Mouse (Mus musculus) megakaryocyte progenitor cell, adult 5-6 weeks (primary cell): ENCODE measurements around the gene Rad54l. TPM values are rescaled to one million over a fixed set of nuclear protein-coding genes. Genes with fewer than 3 reads are reported as not detected.
A peak's percentile ranks its signal among the peaks of the same experiment; 100 is the strongest.

Experiments used
- ATAC-seq: replicated peaks from 2 replicates; pipeline ENCODE4 v1.8.0; 2016; ENCODE audit warnings: mild to moderate bottlenecking, moderate TSS enrichment, inconsistent platforms; ENCODE audit not compliant: poor library complexity
- total RNA-seq, 2 experiments: library from RNA; stranded (forward) in 1 of 2; stranded (reverse) in 1 of 2; fragments of 157-497, 149-512 nt in 1 of 2; fragments of 200-1000 nt in 1 of 2; gene quantifications; 2 replicates each; pipeline versions ENCODE4 v1.2.3 to v1.2.4; 2015 to 2017

Rad54l gene
- total RNA-seq, 2 experiments from 2014 or later, result 26.0 to 27.2 TPM

DNA sequence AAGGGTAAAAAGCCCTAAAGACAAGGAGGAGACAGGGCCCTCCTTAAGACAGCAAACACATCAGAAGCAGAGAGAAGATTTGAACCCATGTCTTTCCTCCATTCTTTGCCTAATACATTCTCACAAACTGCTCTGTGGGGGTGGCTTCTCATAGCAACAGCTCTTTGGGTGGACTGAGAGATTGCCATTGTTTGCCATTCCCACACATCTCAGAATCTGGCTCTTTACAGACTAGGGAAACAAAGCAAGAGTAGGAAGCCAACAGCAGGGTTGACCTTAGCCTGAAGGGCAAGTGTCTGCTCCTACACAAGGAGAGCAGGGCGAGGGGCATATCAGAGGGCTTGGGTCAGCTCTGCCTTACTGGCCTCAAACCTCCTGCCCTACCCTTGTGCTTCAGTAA is 18.2 kb upstream of the Rad54l start:
- ATAC-seq, result no peak

DNA sequence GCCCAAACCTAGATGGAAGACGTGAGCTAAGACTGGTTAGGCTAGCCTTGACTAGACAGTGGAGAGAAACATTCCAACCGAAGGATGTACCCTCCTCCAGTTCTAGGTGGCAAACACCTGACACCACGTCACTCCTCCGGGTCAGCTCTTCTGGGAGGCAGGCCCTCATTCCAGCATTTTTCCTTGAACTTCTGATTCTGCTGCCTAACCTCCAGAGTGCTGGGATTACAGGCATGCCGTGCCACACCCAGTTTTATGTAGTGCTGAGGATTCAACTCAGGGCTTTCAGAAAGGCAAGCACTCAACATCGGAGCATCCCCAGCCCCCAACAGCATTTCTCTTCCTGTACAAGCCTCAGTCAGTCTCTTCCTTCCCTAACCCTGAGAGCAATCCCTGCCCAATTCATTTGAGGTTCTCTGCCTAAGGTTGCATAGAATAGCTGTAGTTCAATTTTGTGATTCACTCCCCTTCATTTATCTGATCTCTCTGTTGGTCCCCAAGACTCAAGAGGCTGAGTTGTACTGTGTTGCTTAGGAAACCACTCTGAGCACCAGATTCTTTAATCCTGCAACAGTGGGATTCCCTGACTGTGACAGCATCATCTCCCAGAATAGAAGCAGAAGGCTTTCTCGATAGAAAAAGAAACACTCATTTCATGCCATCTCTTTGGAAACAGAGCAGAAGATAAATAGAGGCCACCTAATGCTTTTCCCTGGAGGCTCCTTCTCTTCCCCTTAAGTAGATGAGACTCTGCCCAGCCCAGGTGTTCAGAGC is 17.5 kb upstream of the Rad54l start:
- ATAC-seq, result no peak

DNA sequence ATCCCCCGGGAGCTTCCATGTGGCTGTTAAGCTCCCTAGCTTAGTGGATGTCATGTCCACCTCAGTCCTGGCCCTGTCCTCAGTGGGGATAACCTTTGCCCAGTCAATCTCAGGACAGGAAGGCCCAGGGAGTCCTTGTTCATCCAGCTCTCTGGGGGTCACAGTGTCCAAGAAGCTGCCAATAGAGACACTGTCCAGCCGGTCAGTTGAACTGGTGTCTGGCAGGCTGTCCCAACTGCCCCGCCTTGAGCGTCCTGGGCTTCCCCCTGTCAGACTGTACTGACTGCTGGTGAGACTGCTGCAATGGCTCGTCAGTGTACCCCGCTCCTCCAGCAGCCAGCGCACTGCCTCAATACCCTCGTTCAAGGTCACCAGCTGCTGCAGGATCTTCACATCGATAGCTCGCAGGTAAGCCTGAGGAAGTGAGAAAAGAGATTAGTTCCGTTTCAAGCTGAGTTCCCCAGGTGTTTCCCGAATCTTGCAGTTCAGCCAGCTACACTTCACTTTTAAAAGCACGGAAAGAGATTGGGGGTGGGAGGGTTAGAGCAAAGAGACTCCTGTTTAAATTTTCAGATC is 14.0 kb upstream of the Rad54l start:
- ATAC-seq, result no peak

DNA sequence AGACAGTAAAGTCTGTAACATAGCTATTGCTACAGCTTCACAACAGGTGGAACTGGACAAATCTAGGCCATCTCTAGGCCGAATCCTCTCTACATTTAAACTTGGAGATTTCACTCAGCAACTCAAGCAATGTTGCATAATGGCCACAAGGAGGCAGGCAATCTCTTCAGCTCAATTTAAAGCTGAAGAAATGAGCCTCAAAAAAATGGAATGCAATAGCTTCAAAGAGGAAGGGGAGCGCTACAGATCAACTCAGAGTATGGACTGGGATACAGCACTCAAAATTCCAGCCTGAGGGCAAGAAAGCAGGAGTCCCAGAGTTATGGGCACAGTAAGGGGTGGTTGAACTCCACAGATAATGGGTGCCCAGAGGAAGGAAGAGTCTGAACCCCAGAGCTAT is 11.5 kb upstream of the Rad54l start:
- ATAC-seq, result peak; percentile 79

DNA sequence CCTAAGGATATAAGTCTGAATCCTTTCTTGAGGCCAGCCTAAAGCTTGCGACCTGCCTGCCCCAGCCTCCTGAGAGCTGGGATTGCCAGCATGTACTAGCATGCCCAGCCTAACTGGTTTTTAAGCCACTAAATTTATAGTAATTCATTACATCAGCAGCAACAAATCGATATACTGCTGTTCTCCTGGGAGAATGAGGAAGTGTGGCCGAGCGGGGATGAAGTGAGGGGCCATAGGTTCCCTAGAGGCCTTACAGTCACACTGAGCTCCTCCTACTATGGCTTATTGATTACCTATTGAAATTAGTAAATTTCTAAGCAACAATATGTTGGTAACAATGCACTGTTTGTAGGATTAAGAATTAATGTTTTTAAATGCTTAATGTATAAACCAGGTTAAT is 9.6 kb upstream of the Rad54l start:
- no peak for ATAC-seq

DNA sequence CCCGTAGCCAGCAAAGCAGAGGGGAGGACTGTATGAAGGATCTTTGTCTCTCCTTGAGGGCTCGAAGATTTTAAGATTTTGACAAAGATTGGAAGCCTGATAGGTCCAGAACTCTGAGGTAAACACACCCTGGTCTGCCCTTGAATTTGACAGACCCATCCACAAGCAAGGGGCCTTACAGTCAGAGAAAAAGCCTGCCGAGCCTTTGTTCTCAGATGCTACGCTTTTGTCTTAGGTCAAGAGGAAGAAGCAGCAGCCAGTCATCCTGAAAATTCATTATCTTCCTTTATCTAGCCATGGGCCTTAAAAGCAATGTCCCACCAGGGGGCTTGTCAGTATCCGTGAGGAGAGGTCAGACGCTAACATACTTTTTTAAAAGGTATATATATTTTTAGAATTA is 4.5 kb upstream of the Rad54l start:
- no peak for ATAC-seq

DNA sequence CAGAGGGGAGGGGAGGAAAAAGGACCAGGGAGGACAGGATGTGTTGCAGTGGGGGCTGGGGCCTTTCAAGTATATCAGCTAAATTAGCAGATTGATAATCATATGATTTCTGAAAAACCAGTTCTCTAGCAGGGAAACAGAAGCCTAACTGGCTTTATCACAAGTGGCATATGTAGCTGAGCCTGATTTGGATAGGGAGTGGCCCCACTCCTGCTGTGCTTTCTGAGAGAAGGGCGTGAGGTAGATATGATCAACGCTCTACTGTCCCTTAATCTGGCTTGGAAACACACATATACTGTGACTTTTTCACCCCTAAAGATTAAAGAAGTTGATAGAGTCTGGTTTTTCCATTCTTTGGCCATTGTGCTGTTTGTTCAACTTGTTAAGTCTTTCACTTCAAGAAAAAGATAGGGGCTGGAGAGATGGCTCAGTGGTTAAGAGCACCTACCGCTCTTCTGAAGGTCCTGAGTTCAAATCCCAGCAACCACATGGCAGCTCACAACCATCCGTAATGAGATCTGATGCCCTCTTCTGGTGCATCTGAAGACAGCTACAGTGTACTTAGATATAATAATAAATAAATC is 2.4 kb upstream of the Rad54l start:
- peak; percentile 43 for ATAC-seq

DNA sequence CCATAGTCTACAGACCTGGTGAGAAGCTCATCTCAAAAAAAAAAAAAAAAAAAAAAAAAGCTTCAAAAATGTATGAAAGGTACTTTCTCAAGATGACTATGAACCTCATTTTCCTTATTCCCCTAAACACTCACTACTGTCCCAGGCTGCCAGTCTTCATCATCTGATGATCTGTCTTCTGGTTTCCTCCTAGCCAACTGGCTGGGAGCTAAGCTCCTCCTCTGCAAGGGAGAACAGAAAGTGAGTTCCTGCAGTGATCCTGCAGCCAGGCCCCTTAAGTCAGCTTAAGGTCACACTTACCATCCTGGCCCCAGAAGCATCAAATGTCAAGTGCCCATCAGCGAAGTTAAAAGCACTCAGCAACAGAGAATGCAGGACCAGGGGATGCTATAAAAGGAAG is 728 bp downstream of the Rad54l start:
- peak; percentile 54 for ATAC-seq

DNA sequence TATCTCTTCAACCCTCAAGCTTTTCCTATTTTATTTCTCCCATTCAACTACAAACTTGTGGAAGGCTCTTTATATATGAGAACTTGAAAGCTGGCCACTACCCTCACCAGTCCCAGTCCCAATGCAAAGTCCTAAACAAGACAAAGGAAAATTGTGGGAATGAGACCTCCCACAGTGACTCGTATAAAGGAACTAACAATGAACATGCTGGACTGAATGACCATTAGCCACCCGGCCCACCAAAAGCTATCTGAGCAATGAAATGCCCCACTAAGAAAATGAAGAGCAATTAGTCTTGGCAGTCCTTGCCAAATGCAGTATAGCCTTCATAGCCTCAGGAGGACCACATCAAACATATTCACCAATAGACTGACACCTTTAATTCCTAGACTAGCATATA is 12.0 kb downstream of the Rad54l start:
- ATAC-seq, result no peak

DNA sequence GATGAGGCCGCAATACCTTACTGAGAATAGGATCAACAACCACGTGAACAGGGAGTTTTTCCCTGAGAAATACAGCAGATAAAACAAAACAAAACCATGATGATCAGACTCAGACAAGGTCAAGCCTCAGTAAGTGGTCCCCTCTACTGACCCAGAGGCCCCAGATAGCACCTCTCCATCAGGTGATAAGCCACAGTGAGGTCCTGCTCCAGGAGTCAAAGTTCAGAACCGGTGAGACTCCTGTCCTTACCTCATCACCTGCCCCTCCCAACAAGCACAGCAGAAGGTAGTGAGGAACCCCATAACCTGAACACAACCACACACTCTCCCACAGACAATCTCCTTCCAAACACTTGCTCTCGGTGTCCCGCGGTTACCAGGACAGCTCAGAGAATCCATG is 12.8 kb downstream of the Rad54l start:
- no peak for ATAC-seq

DNA sequence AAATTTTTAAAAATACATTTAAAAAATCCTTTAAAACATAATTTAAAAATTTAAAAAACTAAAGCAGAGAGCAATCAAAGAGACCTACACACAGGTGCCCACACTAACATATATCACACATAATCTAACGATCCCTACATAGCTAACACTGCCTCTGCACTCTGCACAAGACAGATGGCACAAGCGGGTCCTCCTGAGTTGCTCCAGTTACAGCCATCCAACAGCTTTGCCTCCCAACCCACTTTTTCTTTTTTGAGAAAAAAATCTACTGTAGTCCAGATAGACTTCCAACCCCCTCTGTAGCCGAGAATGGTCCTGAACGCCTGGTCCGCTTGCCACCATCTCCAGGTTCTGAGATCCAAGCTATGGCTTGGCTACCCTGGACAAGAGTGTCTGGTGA is 18.2 kb downstream of the Rad54l start:
- no peak for ATAC-seq

DNA sequence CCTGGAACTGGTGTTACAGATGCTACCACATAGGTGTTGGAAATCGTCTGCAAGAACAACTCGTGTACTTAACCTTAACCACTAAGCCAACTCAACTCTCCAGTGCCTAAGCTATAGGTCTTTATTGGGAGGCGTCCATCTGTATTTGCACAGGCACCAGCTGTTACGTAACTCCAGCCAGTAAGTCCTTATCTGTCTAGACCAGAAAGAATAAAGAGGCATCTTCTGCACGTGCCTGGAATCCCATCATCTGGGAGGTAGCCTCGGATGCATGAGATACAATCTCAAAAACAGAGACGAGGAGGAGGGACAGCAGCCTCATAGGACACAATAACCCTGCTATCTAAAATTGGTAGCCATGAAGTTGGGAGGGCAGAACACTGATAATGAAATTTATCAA is 22.5 kb downstream of the Rad54l start:
- peak; percentile 93 for ATAC-seq

DNA sequence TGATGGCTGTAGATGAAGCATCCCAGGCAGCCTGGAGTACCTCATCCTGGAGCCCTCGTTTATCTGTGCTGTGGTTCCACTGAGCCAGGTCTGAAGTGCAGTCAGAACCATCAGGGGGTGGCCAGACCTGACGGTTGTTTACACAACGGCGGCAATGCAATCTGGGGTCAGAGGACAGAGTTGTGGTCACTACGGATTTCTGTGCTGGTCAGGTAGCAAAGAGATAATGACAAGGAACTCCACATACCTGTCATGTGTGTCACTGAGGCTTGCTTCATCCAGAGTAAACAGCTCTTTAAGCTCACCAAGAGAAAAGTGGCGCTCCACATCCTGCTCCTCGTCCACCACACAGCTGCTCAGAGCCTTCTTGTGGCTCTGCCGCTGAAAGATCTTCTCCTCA is 26.3 kb downstream of the Rad54l start:
- no peak for ATAC-seq

DNA sequence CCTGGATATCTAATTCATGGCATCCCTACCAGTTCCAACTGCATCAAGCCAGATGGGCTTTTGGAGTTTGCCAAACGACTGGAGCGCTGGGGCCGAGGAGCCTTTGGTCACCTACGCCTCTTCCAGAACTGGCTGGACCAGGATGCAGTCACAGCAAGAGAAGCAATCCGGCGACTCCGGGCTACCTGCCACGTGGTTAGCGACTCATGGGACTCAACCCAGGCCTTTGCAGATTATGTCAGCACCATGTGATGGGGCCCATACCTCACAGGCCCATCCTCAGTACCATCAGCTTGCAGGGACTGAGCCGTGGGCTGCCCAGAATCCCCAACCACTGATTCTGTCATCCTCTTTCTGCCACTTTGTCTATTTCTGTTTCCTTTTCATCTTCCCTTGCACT is 27.2 kb downstream of the Rad54l start:
- ATAC-seq, result no peak

DNA sequence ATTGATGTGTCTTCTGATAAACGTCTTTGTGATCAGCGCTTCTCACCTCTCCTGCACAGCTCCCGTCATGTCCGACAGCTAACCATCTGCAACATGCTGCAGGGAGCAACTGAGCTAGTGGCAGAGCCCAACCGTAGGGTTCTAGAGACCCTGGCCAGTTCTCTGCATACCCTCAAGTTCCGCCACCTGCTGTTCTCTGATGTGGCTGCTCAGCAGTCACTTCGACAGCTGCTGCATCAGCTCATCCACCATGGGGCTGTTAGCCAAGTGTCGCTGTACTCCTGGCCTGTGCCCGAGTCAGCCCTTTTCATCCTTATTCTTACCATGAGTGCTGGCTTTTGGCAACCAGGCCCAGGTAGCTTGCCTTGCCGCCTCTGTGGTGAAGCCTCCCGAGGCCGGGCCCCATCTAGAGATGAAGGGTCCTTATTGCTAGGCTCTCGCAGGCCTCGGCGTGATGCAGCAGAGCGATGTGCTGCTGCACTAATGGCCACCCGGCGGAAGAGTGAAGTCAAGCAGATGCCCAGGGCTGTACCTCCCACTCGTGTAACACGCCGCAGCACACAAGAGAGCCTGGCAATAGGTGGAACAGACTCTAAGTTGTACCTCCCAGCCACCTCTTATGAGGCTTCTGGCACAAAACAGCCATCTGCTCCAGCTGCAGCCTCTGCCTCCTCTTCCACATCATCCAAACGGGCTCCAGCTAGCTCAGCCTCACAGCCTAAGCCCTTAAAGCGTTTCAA is 34.8 kb downstream of the Rad54l start:
- ATAC-seq, result no peak

DNA sequence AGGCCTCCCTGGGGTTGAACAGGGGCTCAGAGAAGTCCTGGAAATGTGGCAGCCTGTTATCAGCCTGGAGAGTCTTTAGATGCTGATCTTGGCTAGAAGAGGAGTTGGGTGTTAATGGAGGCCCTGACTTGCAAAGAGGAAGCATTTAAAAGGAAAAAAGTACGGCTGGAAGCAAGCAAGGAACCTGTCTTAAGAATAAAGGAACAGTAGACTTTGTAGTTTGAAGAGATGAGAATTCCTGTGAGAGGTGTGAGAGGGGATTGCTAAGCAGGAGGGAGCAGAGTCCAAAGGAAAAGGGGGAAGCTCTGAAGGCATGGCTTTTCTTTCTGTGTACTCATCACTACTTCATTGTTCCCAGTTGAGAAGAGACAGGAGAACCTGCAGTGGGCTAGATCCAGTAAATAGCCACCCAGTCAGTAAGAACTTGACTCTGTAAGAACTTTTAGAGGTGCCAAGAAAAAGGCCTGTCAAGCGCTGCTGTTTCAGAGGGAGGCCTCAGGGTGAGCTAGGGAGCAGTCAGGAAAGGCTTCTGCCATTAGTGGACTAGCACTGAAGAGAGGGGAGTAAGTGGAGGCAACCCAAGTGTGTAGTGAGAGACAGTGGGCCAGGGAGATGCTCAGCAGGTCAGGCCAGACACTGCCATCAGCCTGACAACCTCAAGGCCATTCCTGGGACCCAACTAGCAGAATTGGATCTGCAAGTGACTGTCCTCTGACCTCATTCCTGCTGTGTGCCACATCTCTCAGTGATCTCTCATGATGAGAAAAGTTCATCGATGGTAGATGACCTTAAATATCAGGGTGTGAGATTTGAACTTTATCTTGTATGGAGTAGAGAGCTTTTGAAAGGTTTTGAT is 46.0 kb downstream of the Rad54l start:
- ATAC-seq, result no peak

DNA sequence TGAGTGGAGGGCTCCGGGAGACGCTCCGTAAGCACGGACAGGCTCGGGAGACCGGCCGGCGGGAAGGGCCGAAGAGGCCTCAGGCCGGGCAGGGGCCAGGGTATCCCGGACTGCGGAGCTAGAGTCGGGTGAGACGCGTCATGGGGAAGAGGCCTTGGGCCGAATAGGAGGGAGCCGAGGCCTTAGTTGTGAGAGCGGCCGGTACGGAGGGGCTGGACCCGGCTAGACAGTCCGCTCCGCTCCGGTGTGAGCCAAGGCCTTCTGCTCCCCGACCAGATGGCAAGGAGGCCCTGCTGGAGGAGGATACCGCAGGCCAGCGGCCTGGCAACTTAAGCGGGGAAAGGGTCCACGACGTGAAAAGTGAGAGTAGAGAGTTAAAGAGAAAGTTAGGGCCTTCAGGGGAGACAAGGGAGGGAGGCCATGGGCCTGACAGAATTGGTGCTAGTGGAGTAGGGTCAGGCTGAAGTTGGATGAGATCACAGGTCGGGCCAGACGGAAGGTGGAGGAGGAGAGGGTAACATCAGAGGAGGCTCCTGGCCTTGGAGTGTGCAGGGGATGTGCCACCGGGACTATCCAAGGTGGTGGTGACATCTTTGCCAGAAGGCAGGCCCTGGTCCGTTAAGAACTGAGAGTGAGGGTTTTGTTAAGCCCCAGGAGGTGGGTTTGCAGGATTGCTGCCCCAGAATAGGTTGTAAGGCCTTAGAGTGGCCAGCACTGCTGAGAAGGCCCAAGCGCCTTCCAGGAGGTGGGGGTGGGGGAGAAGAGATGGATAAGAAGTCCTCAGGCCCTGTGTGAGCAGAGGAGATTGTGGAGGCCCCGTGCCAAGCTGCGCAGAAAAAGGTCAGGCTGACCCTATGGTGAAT is 46.9 kb downstream of the Rad54l start:
- ATAC-seq, result peak; percentile 18

DNA sequence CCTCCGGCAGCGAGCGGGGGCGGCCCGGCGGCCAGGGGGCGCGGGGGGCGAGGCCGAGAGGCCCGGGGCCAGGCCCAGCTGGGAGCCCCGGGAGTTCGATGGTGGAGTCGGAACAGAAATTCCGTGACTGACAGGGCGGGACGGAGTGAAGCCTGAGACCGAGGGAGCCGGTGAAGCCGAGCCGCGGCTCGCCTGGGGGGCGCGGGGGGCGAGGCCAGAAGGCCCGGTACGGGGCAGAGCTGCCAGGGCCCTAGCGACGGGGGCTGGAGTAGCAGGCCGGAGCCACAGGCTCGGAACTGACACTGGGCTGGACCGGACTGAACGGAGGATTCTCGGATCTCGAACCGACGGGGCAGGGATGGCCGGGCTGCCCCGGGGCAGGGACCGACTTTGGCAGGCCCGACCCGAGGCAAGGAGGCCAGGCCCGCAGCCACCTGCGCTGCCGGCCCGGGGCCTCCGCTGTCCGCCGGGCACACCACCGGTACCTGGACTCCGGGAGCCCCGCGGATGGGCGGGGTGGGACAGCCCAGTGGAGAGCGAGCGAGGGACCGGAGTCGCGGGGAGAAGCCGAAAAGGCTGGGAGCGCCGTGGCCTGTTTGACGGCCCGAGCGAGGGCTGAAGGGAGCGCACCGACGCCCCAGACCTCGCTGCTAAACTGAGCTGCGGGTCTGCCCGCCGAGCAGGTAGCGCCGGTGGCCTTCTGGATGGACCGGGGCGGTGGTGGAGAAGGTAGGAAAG is 47.7 kb downstream of the Rad54l start:
- peak; percentile 35 for ATAC-seq
